Mouse (Mus musculus) c-Kit-positive CD71-positive TER-119-negative erythroid progenitor cells, embryonic 14.5 days (primary cell): ENCODE results near the gene Oxld1.

Experiments used
- DNase-seq: peaks from one replicate; pipeline ENCODE4 v3.0.0-alpha.2; 2013; ENCODE audit warnings: low read depth

Gene Oxld1

GRCm38 (mm10) chr11:120483448-120483934 lies 25.6 kb upstream of the Oxld1 start:
- no peak for DNase-seq

- no peak for DNase-seq
Observed at GRCm38 (mm10) chr11:120472052-120472451, 14.2 kb upstream of the Oxld1 start.

- no peak for DNase-seq
Observed at GRCm38 (mm10) chr11:120467736-120468092, 9.8 kb upstream of the Oxld1 start.

- peak; percentile 98 for DNase-seq
Observed at GRCm38 (mm10) chr11:120467051-120467735, 9.3 kb upstream of the Oxld1 start, which contains the start of gene Arl16. TSS of gene Arl16 (minus strand) at chr11:120467607.

GRCm38 (mm10) chr11:120465521-120465920 lies 7.7 kb upstream of the Oxld1 start:
- DNase-seq = no peak

- DNase-seq = no peak
Observed at GRCm38 (mm10) chr11:120464365-120464764, 6.5 kb upstream of the Oxld1 start.

- no peak for DNase-seq
Observed at GRCm38 (mm10) chr11:120463536-120463935, 5.7 kb upstream of the Oxld1 start.

- DNase-seq = peak; percentile 45
Observed at GRCm38 (mm10) chr11:120458847-120459597, 1.2 kb upstream of the Oxld1 start.

- peak; percentile 43 for DNase-seq
Observed at GRCm38 (mm10) chr11:120457370-120457769, 498 bp downstream of the Oxld1 start.

GRCm38 (mm10) chr11:120455413-120455812 lies 2.5 kb downstream of the Oxld1 start:
- DNase-seq = no peak

- DNase-seq = no peak
Observed at GRCm38 (mm10) chr11:120454965-120455364, 2.9 kb downstream of the Oxld1 start.

- DNase-seq = no peak
Observed at GRCm38 (mm10) chr11:120453306-120453705, 4.6 kb downstream of the Oxld1 start, which contains the start of gene Pde6g. TSS of gene Pde6g (minus strand) at chr11:120453500.

GRCm38 (mm10) chr11:120452246-120452645 lies 5.6 kb downstream of the Oxld1 start:
- no peak for DNase-seq

- DNase-seq = no peak
Observed at GRCm38 (mm10) chr11:120447179-120447578, 10.7 kb downstream of the Oxld1 start.

GRCm38 (mm10) chr11:120445475-120445874 lies 12.4 kb downstream of the Oxld1 start:
- DNase-seq = no peak

- DNase-seq = no peak
Observed at GRCm38 (mm10) chr11:120444106-120444505, 13.8 kb downstream of the Oxld1 start.

GRCm38 (mm10) chr11:120442765-120443280 lies 15.0 kb downstream of the Oxld1 start:
- DNase-seq = no peak

- DNase-seq = no peak
Observed at GRCm38 (mm10) chr11:120442344-120442743, 15.5 kb downstream of the Oxld1 start, which contains the start of gene Tspan10. TSS of gene Tspan10 (plus strand) at chr11:120442644.

- DNase-seq = no peak
Observed at GRCm38 (mm10) chr11:120437857-120438385, 19.9 kb downstream of the Oxld1 start.

GRCm38 (mm10) chr11:120437152-120437856 lies 20.6 kb downstream of the Oxld1 start, which contains the start of gene Nploc4:
TSS of gene Nploc4 (minus strand) at chr11:120437708.
- peak; percentile 74 for DNase-seq

GRCm38 (mm10) chr11:120426727-120427126 lies 31.1 kb downstream of the Oxld1 start:
- DNase-seq = no peak
